8 mouse cellular contexts compared by ENCODE assay signal in genomic region chr7:141462333-141462821, GRCm38 (mm10). TPM values are rescaled to one million over a fixed set of nuclear protein-coding genes. Genes with fewer than 3 reads are reported as not detected.
DNase-seq lines count a peak whose midpoint lies in the region; ATAC-seq lines count a peak whose summit lies in the region.

No protein-coding gene starts in this region.

- H3K9me3 ChIP-seq in kidney, embryonic 16.5 days (ENCODE audit: low read length) = no peaks in the 10 kb centered on the region

- H3K4me1 ChIP-seq in kidney, embryonic 16.5 days (ENCODE audit: insufficient read depth, low read length) = peaks cover 46% of the 10 kb centered on the region

- peak overlapping the region; percentile 79 for H3K4me2 ChIP-seq in kidney, embryonic 16.5 days (replicated peaks; ENCODE audit: low read depth, low read length)

- no peak for ATAC-seq in kidney, embryonic 16.5 days (ENCODE audit: low FRiP score, low TSS enrichment)

- H3K36me3 ChIP-seq in kidney, embryonic 16.5 days (ENCODE audit: insufficient read depth, low read length) = peaks cover 11% of the 10 kb centered on the region

- peak overlapping the region; percentile 68 for H3K9ac ChIP-seq in kidney, embryonic 16.5 days (replicated peaks; ENCODE audit: low read length)

- no peak overlapping the region for H3K27ac ChIP-seq in kidney, embryonic 16.5 days (ENCODE audit: low read length)

- H3K4me3 ChIP-seq in kidney, embryonic 16.5 days (ENCODE audit: low read length) = peak overlapping the region; percentile 59

- DNase-seq in retina, postnatal 1 day = peak; percentile 22
- DNase-seq in retina, embryonic 14.5 days (ENCODE audit: low spot score) = no peak
- DNase-seq in heart, adult 9 months (ENCODE audit: low spot score in 2 of 2) = peak; percentile 46 to 57
- peak; percentile 90 for DNase-seq in lung, postnatal 25 days (ENCODE audit: low spot score)
- no peak for DNase-seq in frontal cortex, adult 2 months (ENCODE audit: extremely low spot score in 1 of 2, low spot score in 1 of 2)
- DNase-seq in frontal cortex, postnatal 25 days (ENCODE audit: low spot score in 2 of 2) = no peak
- no peak for DNase-seq in MN1 (ENCODE audit: low spot score)

- H3K27me3 ChIP-seq in kidney, embryonic 16.5 days (ENCODE audit: insufficient read depth, low read length) = peaks cover 34% of the 10 kb centered on the region

- WGBS in kidney, embryonic 16.5 days = 10% methylated on average over 5 of the region's 5 CpGs

RNA-seq across cellular contexts. Expression of gene Cracr2b, which starts 1.5 kb away (rescaled TPM):
- polyA plus RNA-seq in kidney, embryonic 16.5 days (2015; fragmentation: Nextera tagmentation; extraction: Ambion mirVana) = 23.7 and 24.1 TPM in 2 replicates
- 5.1 and 8.7 TPM in 2 replicates for polyA plus RNA-seq in frontal cortex, adult 2 months (2012; rRNA removed)

RNA-seq across cellular contexts. Expression of gene Cd151, which starts 4.8 kb away (rescaled TPM):
- 48.4 and 54.3 TPM in 2 replicates for polyA plus RNA-seq in kidney, embryonic 16.5 days (2015; fragmentation: Nextera tagmentation; extraction: Ambion mirVana)
- 61.0 and 61.7 TPM in 2 replicates for polyA plus RNA-seq in frontal cortex, adult 2 months (2012; rRNA removed)

RNA-seq across cellular contexts. Expression of gene Pnpla2, which starts 7.4 kb away (rescaled TPM):
- polyA plus RNA-seq in kidney, embryonic 16.5 days (2015; fragmentation: Nextera tagmentation; extraction: Ambion mirVana) = 47.0 and 51.5 TPM in 2 replicates
- 27.5 and 29.8 TPM in 2 replicates for polyA plus RNA-seq in frontal cortex, adult 2 months (2012; rRNA removed)

RNA-seq across cellular contexts. Expression of gene Polr2l, which starts 12.6 kb away (rescaled TPM):
- polyA plus RNA-seq in kidney, embryonic 16.5 days (2015; fragmentation: Nextera tagmentation; extraction: Ambion mirVana) = 68.8 and 73.2 TPM in 2 replicates
- polyA plus RNA-seq in frontal cortex, adult 2 months (2012; rRNA removed) = 41.5 and 47.6 TPM in 2 replicates

RNA-seq across cellular contexts. Expression of gene Tspan4, which starts 12.7 kb away (rescaled TPM):
- polyA plus RNA-seq in kidney, embryonic 16.5 days (2015; fragmentation: Nextera tagmentation; extraction: Ambion mirVana) = 105 and 110 TPM in 2 replicates
- 38.7 and 40.9 TPM in 2 replicates for polyA plus RNA-seq in frontal cortex, adult 2 months (2012; rRNA removed)

Comparison
In these comparisons a context has a peak if more than half of its experiments do, and no peak if none do; other contexts are left out.
1. DNase-seq: peak in retina, postnatal 1 day (single experiment), heart, adult 9 months (2 of 2) and lung, postnatal 25 days (single experiment); none in retina, embryonic 14.5 days (single experiment), frontal cortex, adult 2 months (0 of 2), frontal cortex, postnatal 25 days (0 of 2) and MN1 (single experiment).